Comparison of ENCODE assay signal across 1 mouse cellular context in genomic region chr8:3622119-3622518, GRCm38 (mm10).
TF ChIP-seq lines count a peak whose summit lies in the region.

No protein-coding gene starts in this region.

TF ChIP-seq in MEL, 35 proteins besides CTCF, POLR2A, EP300 and RAD21 (continued from another document):
- TF ChIP-seq MXI1 (IDR thresholded peaks at IDR 0.05; ENCODE audit: low read depth, low read length) (no peak), TCF12 (IDR thresholded peaks at IDR 0.05; ENCODE audit: low read depth, low read length) (no peak), E2F4 (IDR thresholded peaks at IDR 0.05; ENCODE audit: borderline replicate concordance, low read depth, low read length) (no peak)
